14 mouse cellular contexts compared by ENCODE assay signal in genomic region chr2:170476215-170476614, GRCm38 (mm10). TPM values are rescaled to one million over a fixed set of nuclear protein-coding genes. Genes with fewer than 3 reads are reported as not detected.
DNase-seq lines count a peak whose midpoint lies in the region; ATAC-seq and TF ChIP-seq lines count a peak whose summit lies in the region.
"Had no signal": no experiment of that assay in that cellular context is flagged by ENCODE, and none has a peak within 500 bp of the region (broad histone marks: within the 10 kb centered on the region; RNA-seq: fewer than 3 reads in every experiment).

No protein-coding gene starts in this region.

- H3K9ac ChIP-seq in midbrain, embryonic 14.5 days (replicated peaks; ENCODE audit: low read length): no peak overlapping the region

- peak; percentile 46 for TF ChIP-seq CTCF in layer of hippocampus, adult 2 months (conservative IDR thresholded peaks at IDR 0.05)
- peak; percentile 57; the same call in 1 of the 2 replicates for TF ChIP-seq CTCF in small intestine, adult 2 months (IDR thresholded peaks at IDR 0.05; ENCODE audit: extremely low read depth, insufficient read length, insufficient replicate concordance, low read depth, low read length)

- H3K36me3 ChIP-seq in small intestine, adult 2 months (ENCODE audit: control insufficient read depth, insufficient read depth, low read length): no peaks in the 10 kb centered on the region
- H3K36me3 ChIP-seq in midbrain, embryonic 14.5 days (ENCODE audit: control insufficient read depth, insufficient read depth, low read length): no peaks in the 10 kb centered on the region

- no peak overlapping the region for H3K27ac ChIP-seq in layer of hippocampus, adult 2 months
- no peak overlapping the region for H3K27ac ChIP-seq in small intestine, adult 2 months (ENCODE audit: insufficient read depth, low read depth, low read length)
- no peak overlapping the region for H3K27ac ChIP-seq in midbrain, embryonic 14.5 days (replicated peaks; ENCODE audit: low read depth, low read length)

- H3K4me2 ChIP-seq in midbrain, embryonic 14.5 days (ENCODE audit: low read length): no peak overlapping the region

- peak; percentile 51 for DNase-seq in adrenal gland, postnatal 14 days
- no peak for DNase-seq in adrenal gland, adult 8-10 months
- DNase-seq in layer of hippocampus, adult 2 months (ENCODE audit: low spot score in 2 of 2): no peak
- DNase-seq in layer of hippocampus, postnatal 14 days (ENCODE audit: low spot score in 2 of 2): no peak
- peak; percentile 77 for DNase-seq in ZHBTc4 (ENCODE audit: low read depth, low spot score)
- DNase-seq in cerebellum, adult 11-12 months: no peak
- DNase-seq in midbrain, embryonic 14.5 days: no peak
- DNase-seq: cerebellum, adult 18-20 months; gastrocnemius, postnatal 14 days; layer of hippocampus, adult 9-11 months; right cerebral cortex, adult 18-20 months had no signal

- ATAC-seq in midbrain, embryonic 14.5 days (ENCODE audit: low FRiP score, low TSS enrichment): no peak

- H3K27me3 ChIP-seq in small intestine, adult 2 months (ENCODE audit: control insufficient read depth, insufficient read depth, low read length): no peaks in the 10 kb centered on the region; the same call in 1 of the 2 replicates
- H3K27me3 ChIP-seq in midbrain, embryonic 14.5 days (ENCODE audit: control insufficient read depth, insufficient read depth, low read length): no peaks in the 10 kb centered on the region

- H3K4me1 ChIP-seq in small intestine, adult 2 months (ENCODE audit: control insufficient read depth, insufficient read depth, insufficient read length, low read length): peaks cover 6% of the 10 kb centered on the region; the same call in 1 of the 2 replicates
- H3K4me1 ChIP-seq in midbrain, embryonic 14.5 days (ENCODE audit: control insufficient read depth, insufficient read depth, low read length): no peaks in the 10 kb centered on the region
- H3K4me1 ChIP-seq: megakaryocyte, embryonic 14.5 days had no signal

- 77% methylated on average over 11 of the region's 11 CpGs for WGBS in small intestine, adult 2 months
- 87% methylated on average over 11 of the region's 11 CpGs for WGBS in midbrain, embryonic 14.5 days

- no peak for TF ChIP-seq POLR2A in small intestine, adult 2 months (IDR thresholded peaks at IDR 0.05; ENCODE audit: low read depth, low read length)

- H3K4me3 ChIP-seq in layer of hippocampus, adult 2 months: no peak overlapping the region
- no peak overlapping the region for H3K4me3 ChIP-seq in small intestine, adult 2 months (ENCODE audit: low read depth, low read length)
- no peak overlapping the region for H3K4me3 ChIP-seq in midbrain, embryonic 14.5 days (replicated peaks; ENCODE audit: low read depth, low read length)
- H3K4me3 ChIP-seq: megakaryocyte, embryonic 14.5 days had no signal

- no peaks in the 10 kb centered on the region for H3K9me3 ChIP-seq in midbrain, embryonic 14.5 days (ENCODE audit: control insufficient read depth, low read length)

RNA-seq across cellular contexts. Expression of gene Pfdn4, which starts 20.0 kb away (rescaled TPM):
- total RNA-seq in adrenal gland, postnatal 14 days (2021): 19.4 and 24.1 TPM in 2 replicates
- 10 to 100 TPM; 12.5 to 19.9 (median 17.5) TPM for total RNA-seq in adrenal gland, adult 8-10 months (2022)
- 10 to 100 TPM; 28.6 to 32.2 TPM for total RNA-seq in layer of hippocampus, adult 2 months (2021)
- 10 to 100 TPM; 32.3 to 34.8 TPM for total RNA-seq in layer of hippocampus, postnatal 14 days (2021)
- 0.98 and 1.2 TPM in 2 replicates for polyA plus RNA-seq in small intestine, adult 2 months (2012; rRNA removed)
- polyA plus RNA-seq in midbrain, embryonic 14.5 days (2014; fragmentation: Nextera tagmentation; extraction: Ambion mirVana): 142 and 163 TPM in 2 replicates

RNA-seq across cellular contexts. Expression of gene Cyp24a1, which starts 20.7 kb away (rescaled TPM):
- not detected in 2 replicates for total RNA-seq in adrenal gland, postnatal 14 days (2021)
- total RNA-seq in adrenal gland, adult 8-10 months (2022): not detected
- total RNA-seq in layer of hippocampus, adult 2 months (2021): not detected
- not detected for total RNA-seq in layer of hippocampus, postnatal 14 days (2021)
- polyA plus RNA-seq in small intestine, adult 2 months (2012; rRNA removed): not detected in 2 replicates
- polyA plus RNA-seq in midbrain, embryonic 14.5 days (2014; fragmentation: Nextera tagmentation; extraction: Ambion mirVana): 0.09 and 0.22 TPM in 2 replicates
- total RNA-seq: gastrocnemius, postnatal 14 days had no signal
- polyA plus RNA-seq: C2C12 had no signal

RNA-seq across cellular contexts. Expression of gene Bcas1, which starts 48.6 kb away (rescaled TPM):
- 0.30 and 0.49 TPM in 2 replicates for total RNA-seq in adrenal gland, postnatal 14 days (2021)
- under 1 TPM; 0.26 to 0.87 (median 0.82) TPM for total RNA-seq in adrenal gland, adult 8-10 months (2022)
- total RNA-seq in layer of hippocampus, adult 2 months (2021): 10 to 100 TPM; 59.4 to 69.6 TPM
- 100 to 1,000 TPM; 121 to 123 TPM for total RNA-seq in layer of hippocampus, postnatal 14 days (2021)
- polyA plus RNA-seq in small intestine, adult 2 months (2012; rRNA removed): 11.4 and 18.4 TPM in 2 replicates
- polyA plus RNA-seq in midbrain, embryonic 14.5 days (2014; fragmentation: Nextera tagmentation; extraction: Ambion mirVana): 7.2 and 13.0 TPM in 2 replicates
- polyA plus RNA-seq: C2C12 had no signal

Comparison
In these comparisons a context has a peak if more than half of its experiments do, and no peak if none do; other contexts are left out.
1. DNase-seq: peak in adrenal gland, postnatal 14 days (single experiment) and ZHBTc4 (single experiment); none in adrenal gland, adult 8-10 months (single experiment), layer of hippocampus, adult 2 months (0 of 2), layer of hippocampus, postnatal 14 days (0 of 2), cerebellum, adult 11-12 months (single experiment) and midbrain, embryonic 14.5 days (single experiment).
2. RNA of gene Bcas1, which starts 48.6 kb away (total RNA-seq): 121 to 123 TPM in layer of hippocampus, postnatal 14 days and 59.4 to 69.6 TPM in layer of hippocampus, adult 2 months; 0.26 to 0.87 TPM in adrenal gland, adult 8-10 months and 0.30 to 0.49 TPM in adrenal gland, postnatal 14 days; every median in the first group is over 10 times any median in the second.